Mouse (Mus musculus) heart, adult 2 months (tissue): Measurements from ENCODE around the gene Per3. TPM values are rescaled to one million over a fixed set of nuclear protein-coding genes. Genes with fewer than 3 reads are reported as not detected.

Experiments used
- DNase-seq, 2 experiments: peaks; one replicate each; pipeline ENCODE4 v3.0.0; 2021
- H3K27ac ChIP-seq: fragments of 200-600 bp; 2 replicates; pipeline ENCODE4 v1.8.1; 2022
- H3K27me3 ChIP-seq: fragments of 200-500 bp; 2 replicates; pipeline ENCODE4 v1.6.1; 2012; ENCODE audit warnings: mild to moderate bottlenecking, low read length, inconsistent platforms, mixed read lengths; ENCODE audit not compliant: control insufficient read depth, insufficient read depth
- H3K36me3 ChIP-seq: fragments of 200-500 bp; 2 replicates; pipeline ENCODE4 v1.6.1; 2012; ENCODE audit warnings: low read length, inconsistent platforms; ENCODE audit not compliant: control insufficient read depth, insufficient read depth
- H3K4me1 ChIP-seq: fragments of 200-500 bp; 2 replicates; pipeline ENCODE4 v1.6.1; 2011; ENCODE audit warnings: low read length; ENCODE audit not compliant: control insufficient read depth, insufficient read depth
- H3K4me3 ChIP-seq: fragments of 200-600 bp; 2 replicates; pipeline ENCODE4 v1.8.1; 2022
- H3K79me2 ChIP-seq: fragments of 200-500 bp; replicated peaks from 2 replicates; pipeline ENCODE4 v1.6.1; 2012; ENCODE audit warnings: mild to moderate bottlenecking, inconsistent platforms, low read length, moderate library complexity, mixed read lengths; ENCODE audit not compliant: control insufficient read depth, insufficient read depth
- H3K9ac ChIP-seq: fragments of 200-500 bp; 2 replicates; pipeline ENCODE4 v1.6.1; 2012; ENCODE audit warnings: low read depth, mild to moderate bottlenecking, control low read depth, inconsistent platforms, low read length, mixed read lengths
- CTCF ChIP-seq: fragments of 200-600 bp; IDR thresholded peaks from 2 replicates; pipeline ENCODE4 v1.8.1; 2022; ENCODE audit warnings: antibody characterized with exemption, mild to moderate bottlenecking, moderate library complexity
- EP300 ChIP-seq: fragments of 200-500 bp; IDR thresholded peaks from 2 replicates; pipeline ENCODE4 v1.6.1; 2011; ENCODE audit warnings: low read depth, low read length, control low read depth; ENCODE audit not compliant: insufficient read depth
- POLR2A ChIP-seq: fragments of 200-500 bp; IDR thresholded peaks from 2 replicates; pipeline ENCODE4 v1.6.1; 2011; ENCODE audit warnings: mild to moderate bottlenecking, low read depth, low read length, control low read depth; ENCODE audit not compliant: insufficient read depth
- WGBS: fragments of 180-500 bp; shearing (Covaris S2); methylation state at CpG from one replicate; pipeline ENCODE4 v1.1.7; 2018; 5-methylcytosine and 5-hydroxymethylcytosine counted together
- intact Hi-C: fragments of 180-260 bp; cut with DNase I; formaldehyde crosslinking; loops from one replicate; pipeline ENCODE4 v1.15.1; 2025
- polyA plus RNA-seq: library from polyadenylated mRNA; depleted of rRNA; stranded (reverse); fragments of >200 nt; gene quantifications from 2 replicates; pipeline ENCODE4 v1.2.3, GENCODE M21; 2012
- total RNA-seq, 2 experiments: library from RNA; stranded (reverse); gene quantifications; 2 replicates each; pipeline ENCODE4 v1.2.3; 2021

Gene Per3
- total and polyA plus RNA-seq, 3 experiments: 2.2 to 12.2 (median 11.1) TPM

- Histone ChIP-seq H3K79me2 (no peaks in the 10 kb centered on the region), H3K27ac (peak overlapping the region; percentile 93), H3K36me3 (peaks cover 16% of the 10 kb centered on the region), H3K4me3 (peak overlapping the region; percentile 57), H3K9ac (peak overlapping the region; percentile 56), H3K27me3 (no peaks in the 10 kb centered on the region), H3K4me1 (peaks cover 11% of the 10 kb centered on the region)
- WGBS: 4% methylated on average over 21 of the region's 21 CpGs
- TF ChIP-seq POLR2A (peak; percentile 38; the same call in 1 of the 2 replicates), CTCF (no peak), EP300 (0 out of 2 replicates have a peak, but pooled peaks have one; percentile 9)
- intact Hi-C loops: no loop called here
- DNase-seq: no peak
Measured at GRCm38 (mm10) chr4:151044944-151045570, 592 bp upstream of the Per3 start.

- H3K27me3 ChIP-seq: no peaks in the 10 kb centered on the region
- peak; percentile 39 to 44 for DNase-seq
- peak overlapping the region; percentile 93 for H3K27ac ChIP-seq
- TF ChIP-seq POLR2A (peak; percentile 75), CTCF (no peak)
- H3K79me2 ChIP-seq: no peaks in the 10 kb centered on the region
- peak overlapping the region; percentile 80 for H3K9ac ChIP-seq
- peaks cover 11% of the 10 kb centered on the region for H3K4me1 ChIP-seq
- intact Hi-C loops: no loop called here
- peaks cover 13% of the 10 kb centered on the region for H3K36me3 ChIP-seq
- WGBS: 31% methylated on average over 5 of the region's 5 CpGs
- peak overlapping the region; percentile 79; the same call in 1 of the 2 replicates for H3K4me3 ChIP-seq
Measured at GRCm38 (mm10) chr4:151043281-151043680, 1.2 kb downstream of the Per3 start.

- peak overlapping the region; percentile 28; the same call in 1 of the 2 replicates for H3K9ac ChIP-seq
- DNase-seq: no peak
- H3K4me3 ChIP-seq: no peak overlapping the region
- H3K36me3 ChIP-seq: peaks cover 13% of the 10 kb centered on the region
- peaks cover 11% of the 10 kb centered on the region for H3K4me1 ChIP-seq
- H3K27ac ChIP-seq: no peak overlapping the region; the same call in 1 of the 2 replicates
- H3K79me2 ChIP-seq: no peaks in the 10 kb centered on the region
- intact Hi-C loops: no loop called here
- H3K27me3 ChIP-seq: no peaks in the 10 kb centered on the region
- TF ChIP-seq POLR2A (no peak), EP300 (no peak), CTCF (no peak)
- WGBS: 61% methylated on average over 5 of the region's 5 CpGs
Measured at GRCm38 (mm10) chr4:151041506-151041905, 3.0 kb downstream of the Per3 start.

- no peaks in the 10 kb centered on the region for H3K79me2 ChIP-seq
- H3K27me3 ChIP-seq: no peaks in the 10 kb centered on the region
- H3K36me3 ChIP-seq: peaks cover 10% of the 10 kb centered on the region
- H3K27ac ChIP-seq: no peak overlapping the region
- peaks cover 4% of the 10 kb centered on the region for H3K4me1 ChIP-seq
- no peak for TF ChIP-seq EP300
- no peak for TF ChIP-seq POLR2A
- TF ChIP-seq CTCF: no peak
- 95% methylated on average over 11 of the region's 11 CpGs for WGBS
- intact Hi-C loops: no loop called here
- no peak for DNase-seq
- H3K9ac ChIP-seq: no peak overlapping the region
- no peak overlapping the region for H3K4me3 ChIP-seq
Measured at GRCm38 (mm10) chr4:151037800-151038199, 6.7 kb downstream of the Per3 start.

- H3K27me3 ChIP-seq: no peaks in the 10 kb centered on the region
- no peak overlapping the region for H3K27ac ChIP-seq
- no peak for DNase-seq
- TF ChIP-seq POLR2A: no peak
- TF ChIP-seq CTCF: no peak
- TF ChIP-seq EP300: no peak
- H3K4me1 ChIP-seq: peaks cover 1% of the 10 kb centered on the region; the same call in 1 of the 2 replicates
- intact Hi-C loops: no loop called here
- no peak overlapping the region for H3K9ac ChIP-seq
- H3K4me3 ChIP-seq: no peak overlapping the region
- WGBS: 89% methylated on average over 7 of the region's 7 CpGs
- peaks cover 4% of the 10 kb centered on the region for H3K36me3 ChIP-seq
- no peaks in the 10 kb centered on the region for H3K79me2 ChIP-seq
Measured at GRCm38 (mm10) chr4:151036521-151036920, 7.9 kb downstream of the Per3 start.

GRCm38 (mm10) chr4:151027001-151027400 is 17.5 kb downstream of the Per3 start:
- 54% methylated on average over 6 of the region's 6 CpGs for WGBS
- Histone ChIP-seq H3K27ac (no peak overlapping the region), H3K36me3 (no peaks in the 10 kb centered on the region), H3K9ac (no peak overlapping the region), H3K79me2 (no peaks in the 10 kb centered on the region), H3K27me3 (no peaks in the 10 kb centered on the region), H3K4me3 (no peak overlapping the region), H3K4me1 (no peaks in the 10 kb centered on the region)
- intact Hi-C loops: no loop called here
- no peak for DNase-seq
- TF ChIP-seq POLR2A (no peak), CTCF (peak; percentile 82)
